Mouse (Mus musculus): ENCODE results near the gene Samd13.

Gene Samd13

DNA sequence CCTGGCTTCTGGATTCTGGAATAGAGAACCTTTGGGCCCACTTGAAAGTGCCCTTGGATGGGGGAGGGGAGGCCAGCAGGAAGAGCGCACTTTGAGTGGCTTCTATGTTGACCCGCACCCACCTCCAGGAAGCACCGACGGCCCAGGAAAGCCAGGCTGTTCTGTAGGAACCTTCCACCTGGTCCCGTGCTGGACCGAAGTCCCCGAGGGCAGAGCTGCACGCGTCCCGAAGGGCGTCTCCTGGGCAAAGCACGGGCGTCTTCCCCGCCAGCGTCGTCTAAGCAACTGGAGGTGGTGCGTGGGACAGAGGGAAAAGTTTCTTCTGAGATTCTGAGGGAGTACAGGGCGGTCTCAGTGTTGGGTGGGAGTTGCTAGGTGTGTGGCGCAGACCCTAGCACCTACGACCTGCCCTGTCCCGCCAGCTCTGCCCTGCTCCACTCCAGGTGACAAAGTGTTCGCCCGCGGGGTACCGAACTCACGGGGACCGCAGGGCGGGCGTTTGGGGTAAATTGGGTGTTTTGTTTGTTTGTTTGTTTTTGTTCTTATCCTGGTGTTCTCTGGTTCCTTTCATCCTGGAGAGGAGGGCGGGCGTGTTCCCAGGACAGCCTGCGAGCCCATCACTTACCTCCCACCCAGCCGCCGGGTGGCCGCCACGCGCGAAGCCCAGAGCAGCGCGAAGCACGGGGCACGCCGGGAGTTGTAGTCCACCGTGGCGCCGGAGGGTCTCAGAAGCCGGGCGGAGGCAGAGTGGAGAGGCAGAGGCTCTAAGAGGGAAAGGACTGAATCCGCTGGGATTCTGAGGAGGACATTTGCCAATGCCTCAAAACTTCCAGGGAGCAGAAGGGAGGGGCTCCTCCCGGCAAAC lies at the start of gene Samd13:
TSS of gene Samd13 (minus strand) at position 782 of the 865 bp plus-strand sequence.
- no peak for DNase-seq (ENCODE audit: extremely low spot score, low read depth, low spot score)

DNA sequence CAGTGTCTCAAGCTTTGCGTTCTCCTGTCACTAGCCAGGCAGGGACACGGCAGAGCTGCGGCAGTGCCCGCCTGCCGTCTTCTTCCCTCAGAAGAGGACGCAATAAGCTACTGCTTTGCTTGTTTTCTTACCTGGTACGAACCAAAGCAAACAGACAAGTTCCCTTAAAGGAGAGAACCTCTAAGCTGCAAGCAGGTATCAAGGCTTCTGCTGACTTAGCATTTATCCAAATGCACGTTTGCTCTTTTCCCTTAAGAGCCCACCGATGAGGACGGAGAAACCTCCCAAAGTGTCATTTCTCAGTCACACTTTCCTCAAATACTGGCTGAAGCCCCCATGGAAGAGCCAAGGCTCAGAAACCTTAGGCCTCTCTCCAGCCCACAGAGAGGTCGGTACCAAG lies 46.1 kb upstream of the Samd13 start:
- DNase-seq (ENCODE audit: extremely low spot score, low read depth, low spot score) = no peak

GRCm38 (mm10) chr3:146723037-146723436 lies 37.6 kb upstream of the Samd13 start:
- DNase-seq (ENCODE audit: extremely low spot score, low read depth, low spot score) = no peak

- DNase-seq (ENCODE audit: extremely low spot score, low read depth, low spot score) = no peak
Measured at GRCm38 (mm10) chr3:146719696-146720095, 34.3 kb upstream of the Samd13 start.

GRCm38 (mm10) chr3:146718251-146718650 lies 32.9 kb upstream of the Samd13 start:
- DNase-seq (ENCODE audit: extremely low spot score, low read depth, low spot score) = no peak

- DNase-seq (ENCODE audit: extremely low spot score, low read depth, low spot score) = no peak
Measured at GRCm38 (mm10) chr3:146712305-146712704, 26.9 kb upstream of the Samd13 start.

- no peak for DNase-seq (ENCODE audit: extremely low spot score, low read depth, low spot score)
Measured at GRCm38 (mm10) chr3:146711559-146711958, 26.2 kb upstream of the Samd13 start.

GRCm38 (mm10) chr3:146711084-146711483 lies 25.7 kb upstream of the Samd13 start:
- no peak for DNase-seq (ENCODE audit: extremely low spot score, low read depth, low spot score)

DNA sequence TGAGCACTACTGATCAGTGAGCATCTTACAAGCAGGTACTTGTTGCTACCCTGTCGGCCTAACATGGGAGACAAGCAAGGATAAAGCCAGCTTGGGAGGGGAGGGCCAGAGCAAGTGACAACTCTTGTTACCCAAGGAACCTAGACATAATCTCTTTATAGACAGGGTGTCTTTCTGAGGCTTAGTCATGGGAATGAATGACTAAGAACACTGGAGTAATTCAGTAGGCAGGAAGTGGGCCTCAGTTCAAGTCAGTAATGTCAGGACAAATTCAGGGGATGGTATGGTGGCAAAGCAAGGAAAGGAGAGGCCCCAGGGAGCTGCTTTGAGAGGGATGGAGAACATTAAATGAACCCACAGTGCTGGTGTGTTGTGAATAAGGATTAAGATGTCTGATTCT lies 23.7 kb upstream of the Samd13 start:
- no peak for DNase-seq (ENCODE audit: extremely low spot score, low read depth, low spot score)

DNA sequence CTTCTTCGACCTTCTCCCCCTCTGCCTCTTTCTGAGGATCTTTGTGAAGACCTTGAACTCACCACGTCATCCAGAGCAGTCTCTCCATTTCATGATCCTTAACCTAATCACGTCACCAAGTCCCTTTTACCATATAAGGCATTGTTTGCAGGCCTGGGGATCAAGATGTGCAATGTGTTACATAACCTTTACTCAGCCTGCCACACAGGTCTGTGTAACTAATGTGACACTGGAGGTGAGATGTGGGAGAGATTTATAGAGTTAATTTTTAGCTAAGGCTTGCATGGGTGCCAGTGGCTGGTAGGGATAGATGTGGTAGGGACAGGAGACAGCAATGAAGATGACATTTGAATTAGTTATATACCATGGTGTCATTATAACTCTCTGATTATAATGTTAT lies 23.0 kb upstream of the Samd13 start:
- no peak for DNase-seq (ENCODE audit: extremely low spot score, low read depth, low spot score)

GRCm38 (mm10) chr3:146704099-146704498 lies 18.7 kb upstream of the Samd13 start:
- no peak for DNase-seq (ENCODE audit: extremely low spot score, low read depth, low spot score)

DNA sequence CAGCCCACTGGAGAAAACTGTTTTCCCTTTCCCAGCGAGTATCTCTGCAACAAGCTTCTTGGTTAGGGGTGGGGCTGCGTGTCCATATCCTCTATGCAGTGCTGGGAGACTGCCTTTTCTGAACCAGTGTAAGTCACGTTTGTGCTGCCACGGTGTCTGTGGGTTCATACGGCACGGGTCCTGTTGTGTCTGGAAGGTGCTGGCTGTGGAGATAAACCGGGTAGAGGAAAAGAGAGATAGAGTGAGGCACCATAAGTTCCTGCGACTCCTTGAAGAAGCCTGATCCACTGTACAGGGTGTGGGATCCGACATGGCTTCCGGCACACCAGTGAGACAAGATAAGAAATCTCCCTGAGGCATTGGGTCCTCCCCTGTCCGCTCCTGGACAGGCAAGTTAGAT lies 14.7 kb upstream of the Samd13 start:
- DNase-seq (ENCODE audit: extremely low spot score, low read depth, low spot score) = no peak

DNA sequence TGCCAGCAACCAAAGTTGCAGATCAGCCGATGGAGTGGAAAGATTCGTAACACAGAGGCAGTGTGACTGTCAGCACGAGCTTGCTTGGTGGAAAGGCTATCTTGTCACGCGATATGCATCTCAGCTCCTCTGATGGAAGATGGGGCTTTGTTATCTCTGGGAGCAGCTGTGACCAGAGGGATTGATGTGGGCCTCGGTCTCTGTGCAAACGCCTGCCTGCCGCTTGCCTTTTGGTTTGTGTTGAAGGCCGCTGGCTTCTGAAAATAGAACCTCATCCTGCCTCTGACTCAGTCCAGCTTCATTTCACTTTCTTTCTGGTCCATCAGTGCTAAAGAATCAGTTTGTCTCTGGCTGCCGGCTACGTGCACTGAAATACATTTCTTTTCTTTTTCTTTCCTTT lies 13.6 kb upstream of the Samd13 start:
- no peak for DNase-seq (ENCODE audit: extremely low spot score, low read depth, low spot score)

GRCm38 (mm10) chr3:146692547-146692946 lies 7.2 kb upstream of the Samd13 start:
- DNase-seq (ENCODE audit: extremely low spot score, low read depth, low spot score) = no peak

- no peak for DNase-seq (ENCODE audit: extremely low spot score, low read depth, low spot score)
Measured at GRCm38 (mm10) chr3:146687121-146687725, 1.8 kb upstream of the Samd13 start.

DNA sequence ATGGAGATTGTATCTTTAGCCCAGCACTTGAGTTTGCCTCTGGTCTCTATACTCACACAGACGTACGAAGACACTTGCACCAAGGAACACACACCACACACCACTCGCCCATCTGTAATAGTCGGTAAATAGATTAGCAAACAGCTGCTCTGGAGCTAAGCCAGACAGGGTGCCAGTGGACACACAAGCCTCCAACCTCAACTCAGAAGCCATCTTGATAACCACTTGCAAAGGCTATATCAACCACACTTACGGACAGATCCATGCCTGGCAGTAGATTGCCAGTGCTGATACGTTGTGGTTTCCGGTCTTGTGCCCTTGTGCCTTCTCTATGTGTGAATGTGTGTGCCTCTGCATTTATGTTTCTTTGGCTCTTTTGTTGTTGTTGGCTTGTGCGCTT lies 1.0 kb upstream of the Samd13 start:
- no peak for DNase-seq (ENCODE audit: extremely low spot score, low read depth, low spot score)

GRCm38 (mm10) chr3:146683095-146683494 lies 2.3 kb downstream of the Samd13 start:
- no peak for DNase-seq (ENCODE audit: extremely low spot score, low read depth, low spot score)

DNA sequence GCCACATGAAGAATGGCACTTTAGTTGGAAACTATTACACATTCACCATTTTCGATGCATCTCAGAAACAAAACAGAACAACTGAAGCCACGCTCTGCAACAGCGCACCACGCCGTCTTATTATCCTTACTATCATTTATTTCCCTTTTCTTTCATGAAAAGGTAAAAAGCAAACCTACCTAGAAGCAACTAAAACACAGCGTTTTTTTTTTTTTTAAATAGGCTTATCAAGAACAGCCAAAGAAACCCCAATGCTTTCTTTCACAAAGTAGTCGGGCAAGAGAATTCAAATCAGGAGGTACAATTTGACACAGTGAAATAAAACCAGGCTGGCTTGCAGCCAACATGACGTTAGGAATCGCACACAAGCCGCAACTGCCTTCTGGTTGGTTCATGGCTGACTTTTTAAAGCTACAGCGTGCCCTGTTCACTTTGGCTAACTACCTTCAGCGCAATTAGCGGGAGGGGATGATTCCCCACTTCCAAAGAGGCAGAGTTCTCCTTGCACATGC lies 3.2 kb downstream of the Samd13 start:
- no peak for DNase-seq (ENCODE audit: extremely low spot score, low read depth, low spot score)

DNA sequence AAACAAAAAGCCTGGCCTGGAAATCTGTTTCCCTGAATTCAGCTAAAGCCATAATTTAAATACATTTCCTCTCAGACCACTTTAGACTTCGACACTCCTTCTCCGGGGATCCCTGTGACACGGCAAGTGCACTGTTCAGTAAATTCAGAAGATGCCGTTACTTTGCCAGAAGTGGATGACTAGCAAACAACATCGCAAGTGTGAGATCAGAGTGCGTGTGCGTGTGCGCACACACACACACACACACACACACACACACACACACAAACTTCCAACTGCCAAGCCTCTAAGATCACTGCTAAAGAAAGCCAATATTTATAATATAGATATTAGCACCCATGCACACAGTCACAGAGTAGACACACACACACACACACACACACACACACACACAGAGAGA lies 3.7 kb downstream of the Samd13 start:
- no peak for DNase-seq (ENCODE audit: extremely low spot score, low read depth, low spot score)

DNA sequence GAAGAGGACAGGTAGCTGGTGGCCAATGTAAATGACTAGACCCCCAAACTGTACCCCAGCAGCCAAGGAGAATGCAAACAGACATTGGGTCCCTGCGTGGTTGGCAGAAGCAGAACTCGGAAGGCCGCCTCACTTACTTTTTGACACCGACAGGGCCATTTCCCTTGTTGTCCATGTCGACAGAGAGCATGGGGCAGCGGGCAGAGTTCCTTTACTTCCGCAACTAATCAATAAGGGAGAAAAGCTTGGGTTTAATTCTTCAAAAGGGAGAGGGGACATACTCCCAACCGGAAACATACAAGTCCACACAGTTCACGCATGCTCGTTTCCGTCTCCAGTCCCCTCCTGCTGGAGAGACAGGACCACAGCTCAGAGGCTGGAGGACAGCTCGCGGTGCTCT lies 4.8 kb downstream of the Samd13 start:
- no peak for DNase-seq (ENCODE audit: extremely low spot score, low read depth, low spot score)

GRCm38 (mm10) chr3:146679646-146680045 lies 5.7 kb downstream of the Samd13 start:
- DNase-seq (ENCODE audit: extremely low spot score, low read depth, low spot score) = no peak

DNA sequence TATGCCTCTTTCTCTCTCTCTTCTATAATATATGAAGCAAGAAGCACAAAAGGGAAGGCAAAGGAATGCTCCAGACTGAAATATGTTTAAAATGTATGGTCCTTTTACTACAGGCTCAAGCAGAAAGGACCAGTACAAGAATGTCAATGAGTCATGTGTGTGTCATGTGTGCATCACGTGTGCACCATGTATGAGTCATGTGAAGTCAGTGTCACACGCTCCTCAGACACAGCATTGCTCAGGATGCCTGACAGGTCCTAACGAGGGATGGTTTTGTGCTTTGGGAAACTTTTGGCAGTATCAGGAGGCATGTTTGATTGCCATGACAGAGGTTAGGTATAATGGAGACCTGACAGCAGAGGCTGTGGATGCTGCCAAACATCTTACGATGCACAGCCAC lies 9.2 kb downstream of the Samd13 start:
- no peak for DNase-seq (ENCODE audit: extremely low spot score, low read depth, low spot score)

Measured in hindlimb bud, embryonic 11.5 days (tissue).